Mouse (Mus musculus) myocyte (in vitro differentiated cells): Measurements from ENCODE around the gene Eml2. TPM values are rescaled to one million over a fixed set of nuclear protein-coding genes. Genes with fewer than 3 reads are reported as not detected.

Source experiments
- H3K27me3 ChIP-seq: one replicate; pipeline ENCODE4 v1.6.1; 2011; ENCODE audit not compliant: control insufficient read depth, insufficient read depth, insufficient read length
- H3K36me3 ChIP-seq: one replicate; pipeline ENCODE4 v1.6.1; 2011; ENCODE audit not compliant: control insufficient read depth, insufficient read depth
- H3K4me2 ChIP-seq: one replicate; pipeline ENCODE4 v1.6.1; 2011; ENCODE audit warnings: low read depth, control low read depth
- H3K4me3 ChIP-seq: one replicate; pipeline ENCODE4 v1.5.1; 2011; ENCODE audit warnings: mild to moderate bottlenecking, control low read depth, moderate library complexity
- H3K79me2 ChIP-seq: one replicate; pipeline ENCODE4 v1.6.1; 2011; ENCODE audit not compliant: control insufficient read depth, insufficient read depth
- H3ac ChIP-seq: one replicate; pipeline ENCODE4 v1.6.1; 2011; ENCODE audit not compliant: control insufficient read depth, insufficient read length
- CEBPB ChIP-seq: IDR thresholded peaks from 2 replicates; pipeline ENCODE4 v1.6.1; 2011; ENCODE audit warnings: mild to moderate bottlenecking, moderate library complexity; ENCODE audit not compliant: poor library complexity, insufficient read depth, severe bottlenecking
- E2F4 ChIP-seq: IDR thresholded peaks from one replicate; pipeline ENCODE4 v1.6.1; 2011; ENCODE audit warnings: mild to moderate bottlenecking, control low read depth, moderate library complexity; ENCODE audit not compliant: insufficient read depth
- MAX ChIP-seq: IDR thresholded peaks from one replicate; pipeline ENCODE4 v1.6.1; 2011; ENCODE audit warnings: low read depth, mild to moderate bottlenecking, control low read depth
- MYOD1 ChIP-seq, 3 experiments: IDR thresholded peaks; one replicate each; pipeline ENCODE4 v1.6.1; 2011; ENCODE audit warnings: control low read depth in 2 of 3, low read depth in 2 of 3, mild to moderate bottlenecking in 2 of 3, moderate library complexity in 1 of 3; ENCODE audit not compliant: insufficient read length in 2 of 3, control insufficient read depth in 1 of 3
- MYOG ChIP-seq, 3 experiments: IDR thresholded peaks; one replicate each; pipeline ENCODE4 v1.6.1; 2011; ENCODE audit warnings: control low read depth in 2 of 3, low read depth in 2 of 3, mild to moderate bottlenecking in 2 of 3; ENCODE audit not compliant: insufficient read length in 2 of 3, control insufficient read depth in 1 of 3, insufficient read depth in 1 of 3
- POLR2A ChIP-seq: IDR thresholded peaks from one replicate; pipeline ENCODE4 v1.6.1; 2011; ENCODE audit warnings: low read depth, mild to moderate bottlenecking, control low read depth, moderate library complexity; ENCODE audit not compliant: insufficient read length
- POLR2AphosphoS2 ChIP-seq: IDR thresholded peaks from one replicate; pipeline ENCODE4 v1.6.1; 2011; ENCODE audit warnings: low read depth, control low read depth; ENCODE audit not compliant: insufficient read length
- REST ChIP-seq: IDR thresholded peaks from one replicate; pipeline ENCODE4 v1.6.1; 2011; ENCODE audit warnings: mild to moderate bottlenecking, control low read depth, moderate library complexity; ENCODE audit not compliant: insufficient read depth, insufficient read length
- SRF ChIP-seq: IDR thresholded peaks from one replicate; pipeline ENCODE4 v1.6.1; 2011; ENCODE audit warnings: low read depth; ENCODE audit not compliant: control insufficient read depth, insufficient read length
- TCF12 ChIP-seq: IDR thresholded peaks from one replicate; pipeline ENCODE4 v1.6.1; 2011; ENCODE audit warnings: mild to moderate bottlenecking, control low read depth; ENCODE audit not compliant: poor library complexity, insufficient read depth, severe bottlenecking
- TCF3 ChIP-seq: IDR thresholded peaks from one replicate; pipeline ENCODE4 v1.6.1; 2011; ENCODE audit warnings: low read depth, control low read depth; ENCODE audit not compliant: insufficient read length
- USF1 ChIP-seq: IDR thresholded peaks from one replicate; pipeline ENCODE4 v1.6.1; 2011; ENCODE audit warnings: low read depth, mild to moderate bottlenecking, control low read depth, moderate library complexity
- polyA plus RNA-seq: library from polyadenylated mRNA; unstranded; fragments of >200 nt; fragmentation: generic; extraction: Trizol; gene quantifications from one replicate; pipeline ENCODE4 v1.2.1, GENCODE M21; 2012; ENCODE audit warnings: missing spikeins

Eml2 gene
- polyA plus RNA-seq, 1 experiment = 47.7 TPM

- Histone ChIP-seq H3ac (no peak overlapping the region), H3K36me3 (no peaks in the 10 kb centered on the region), H3K4me2 (no peak overlapping the region), H3K27me3 (no peaks in the 10 kb centered on the region), H3K79me2 (no peaks in the 10 kb centered on the region), H3K4me3 (no peak overlapping the region)
- TF ChIP-seq TCF12 (no peak), E2F4 (no peak), MYOD1 (IDR thresholded peaks at IDR 0.05; ENCODE audit: control insufficient read depth in 1 of 3, insufficient read length in 2 of 3, low read depth in 2 of 3) (no peak), POLR2AphosphoS2 (no peak), MAX (no peak), SRF (no peak), REST (no peak), POLR2A (no peak), MYOG (IDR thresholded peaks at IDR 0.05; ENCODE audit: control insufficient read depth in 1 of 3, insufficient read depth in 1 of 3, insufficient read length in 2 of 3, low read depth in 2 of 3) (no peak), TCF3 (no peak), CEBPB (no peak), USF1 (no peak)
Observed at GRCm38 (mm10) chr7:19171831-19172230, 4.4 kb upstream of the Eml2 start.

- no peaks in the 10 kb centered on the region for H3K27me3 ChIP-seq
- H3K4me3 ChIP-seq = no peak overlapping the region
- peak overlapping the region; percentile 15 for H3K4me2 ChIP-seq
- H3ac ChIP-seq = no peak overlapping the region
- TF ChIP-seq TCF3 (no peak), MAX (no peak), POLR2AphosphoS2 (no peak), REST (no peak), SRF (no peak), E2F4 (no peak), CEBPB (no peak), POLR2A (no peak), MYOG (IDR thresholded peaks at IDR 0.05; ENCODE audit: control insufficient read depth in 1 of 3, insufficient read depth in 1 of 3, insufficient read length in 2 of 3, low read depth in 2 of 3) (no peak), USF1 (no peak), TCF12 (no peak)
- H3K79me2 ChIP-seq = no peaks in the 10 kb centered on the region
- no peaks in the 10 kb centered on the region for H3K36me3 ChIP-seq
Observed at GRCm38 (mm10) chr7:19172874-19173273, 3.3 kb upstream of the Eml2 start.

DNA sequence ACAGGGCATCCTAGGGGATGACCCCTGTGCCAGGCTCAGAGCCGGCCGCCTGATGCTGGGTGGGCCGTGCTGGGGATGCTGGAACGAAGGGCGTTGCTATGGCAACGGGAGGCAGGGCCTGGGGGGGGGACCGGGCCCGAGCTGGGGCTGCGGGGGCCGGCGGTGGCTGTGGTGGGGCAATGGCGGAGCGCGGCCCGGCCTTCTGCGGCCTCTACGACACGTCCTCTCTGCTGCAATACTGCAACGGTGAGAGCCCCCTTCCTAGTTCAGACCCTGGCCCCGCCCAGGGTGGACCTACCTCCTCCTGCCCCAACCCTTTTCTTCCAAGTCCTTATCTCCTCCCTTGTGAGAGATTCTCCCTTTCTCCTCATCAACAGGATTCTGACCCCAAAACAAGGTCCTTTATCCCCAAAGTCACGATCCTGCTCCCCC lies 311 bp downstream of the Eml2 start:
- no peaks in the 10 kb centered on the region for H3K27me3 ChIP-seq
- H3K4me3 ChIP-seq = no peak overlapping the region
- no peak overlapping the region for H3K4me2 ChIP-seq
- no peaks in the 10 kb centered on the region for H3K36me3 ChIP-seq
- no peak overlapping the region for H3ac ChIP-seq
- TF ChIP-seq POLR2AphosphoS2 (no peak), SRF (no peak), TCF12 (no peak), MYOG (IDR thresholded peaks at IDR 0.05; ENCODE audit: control insufficient read depth in 1 of 3, insufficient read depth in 1 of 3, insufficient read length in 2 of 3, low read depth in 2 of 3) (no peak), MAX (no peak), USF1 (no peak), REST (no peak), CEBPB (no peak), E2F4 (no peak), MYOD1 (IDR thresholded peaks at IDR 0.05; ENCODE audit: control insufficient read depth in 1 of 3, insufficient read length in 2 of 3, low read depth in 2 of 3) (no peak), TCF3 (no peak), POLR2A (no peak)
- no peaks in the 10 kb centered on the region for H3K79me2 ChIP-seq

- H3K4me2 ChIP-seq = no peak overlapping the region
- no peaks in the 10 kb centered on the region for H3K36me3 ChIP-seq
- no peaks in the 10 kb centered on the region for H3K27me3 ChIP-seq
- H3K4me3 ChIP-seq = no peak overlapping the region
- H3K79me2 ChIP-seq = no peaks in the 10 kb centered on the region
- H3ac ChIP-seq = no peak overlapping the region
- TF ChIP-seq USF1 (no peak), TCF12 (no peak), TCF3 (no peak), MYOG (IDR thresholded peaks at IDR 0.05; ENCODE audit: control insufficient read depth in 1 of 3, insufficient read depth in 1 of 3, insufficient read length in 2 of 3, low read depth in 2 of 3) (no peak), SRF (no peak), MYOD1 (IDR thresholded peaks at IDR 0.05; ENCODE audit: control insufficient read depth in 1 of 3, insufficient read length in 2 of 3, low read depth in 2 of 3) (no peak), POLR2A (no peak), E2F4 (no peak), POLR2AphosphoS2 (no peak), CEBPB (no peak), MAX (no peak), REST (no peak)
Observed at GRCm38 (mm10) chr7:19177216-19177615, 995 bp downstream of the Eml2 start.
